In genomic region chr3:125660114-125660717, GRCm38 (mm10) we compare ENCODE assay signal across 11 mouse cellular contexts.
DNase-seq lines count a peak whose midpoint lies in the region; ATAC-seq and TF ChIP-seq lines count a peak whose summit lies in the region.
"Had no signal": no experiment of that assay in that cellular context is flagged by ENCODE, and none has a peak within 500 bp of the region (broad histone marks: within the 10 kb centered on the region; RNA-seq: fewer than 3 reads in every experiment).

No protein-coding gene starts in this region.

- H3K4me1 ChIP-seq in lung, postnatal 0 days (ENCODE audit: insufficient read depth, low read depth, low read length) = no peaks in the 10 kb centered on the region
- H3K4me1 ChIP-seq in forebrain, embryonic 14.5 days (ENCODE audit: control insufficient read depth, insufficient read depth, low read length) = no peaks in the 10 kb centered on the region
- peaks cover 3% of the 10 kb centered on the region; the same call in 1 of the 2 replicates for H3K4me1 ChIP-seq in limb, embryonic 13.5 days
- H3K4me1 ChIP-seq in neural tube, embryonic 15.5 days = no peaks in the 10 kb centered on the region
- H3K4me1 ChIP-seq: megakaryocyte, embryonic 14.5 days; stomach, embryonic 15.5 days had no signal

- TF ChIP-seq EP300 in lung, postnatal 0 days (IDR thresholded peaks at IDR 0.05) = no peak

- no peaks in the 10 kb centered on the region for H3K27me3 ChIP-seq in lung, postnatal 0 days (replicated peaks; ENCODE audit: insufficient read depth, low read length)
- no peaks in the 10 kb centered on the region for H3K27me3 ChIP-seq in forebrain, embryonic 14.5 days (replicated peaks; ENCODE audit: control insufficient read depth, insufficient read depth, low read length)
- no peaks in the 10 kb centered on the region for H3K27me3 ChIP-seq in limb, embryonic 13.5 days
- H3K27me3 ChIP-seq in neural tube, embryonic 15.5 days (replicated peaks) = no peaks in the 10 kb centered on the region
- H3K27me3 ChIP-seq: megakaryocyte, embryonic 14.5 days; stomach, embryonic 15.5 days had no signal

- DNase-seq in lung, postnatal 0 days (ENCODE audit: low spot score) = peak; percentile 12
- DNase-seq in lung, postnatal 4 days = no peak
- DNase-seq in forebrain, embryonic 14.5 days (ENCODE audit: low spot score) = peak; percentile 59
- DNase-seq in frontal cortex, adult 2 months (ENCODE audit: extremely low spot score in 1 of 2, low spot score in 1 of 2) = no peak
- DNase-seq: cerebellum, postnatal 14 days; heart, adult 18-20 months had no signal

- no peaks in the 10 kb centered on the region for H3K36me3 ChIP-seq in lung, postnatal 0 days (ENCODE audit: insufficient read depth, low read length)
- no peaks in the 10 kb centered on the region for H3K36me3 ChIP-seq in forebrain, embryonic 14.5 days (ENCODE audit: control insufficient read depth, insufficient read depth, low read length)
- H3K36me3 ChIP-seq in limb, embryonic 13.5 days = no peaks in the 10 kb centered on the region
- H3K36me3 ChIP-seq in neural tube, embryonic 15.5 days = no peaks in the 10 kb centered on the region
- H3K36me3 ChIP-seq: stomach, embryonic 15.5 days had no signal

- no peak for TF ChIP-seq CTCF in lung, postnatal 0 days (IDR thresholded peaks at IDR 0.05)

- H3K9ac ChIP-seq in lung, postnatal 0 days (replicated peaks; ENCODE audit: low read depth) = no peak overlapping the region
- H3K9ac ChIP-seq in forebrain, embryonic 14.5 days (ENCODE audit: low read length) = no peak overlapping the region
- H3K9ac ChIP-seq in limb, embryonic 13.5 days = no peak overlapping the region
- H3K9ac ChIP-seq in neural tube, embryonic 15.5 days (replicated peaks) = no peak overlapping the region
- H3K9ac ChIP-seq: stomach, embryonic 15.5 days had no signal

- H3K27ac ChIP-seq in lung, postnatal 0 days (ENCODE audit: low read length) = no peak overlapping the region
- H3K27ac ChIP-seq in forebrain, embryonic 14.5 days (ENCODE audit: low read depth, low read length) = no peak overlapping the region
- no peak overlapping the region for H3K27ac ChIP-seq in limb, embryonic 13.5 days
- no peak overlapping the region for H3K27ac ChIP-seq in neural tube, embryonic 15.5 days (replicated peaks)
- H3K27ac ChIP-seq: stomach, embryonic 15.5 days had no signal

- ATAC-seq in lung, postnatal 0 days = no peak
- ATAC-seq in forebrain, embryonic 14.5 days = peak; percentile 93
- ATAC-seq in limb, embryonic 13.5 days (ENCODE audit: low FRiP score, low read depth) = peak; percentile 79; the same call in 1 of the 2 replicates
- ATAC-seq in neural tube, embryonic 15.5 days (ENCODE audit: low FRiP score) = peak; percentile 63; the same call in 1 of the 2 replicates
- ATAC-seq in megakaryocyte, adult 5-6 weeks (ENCODE audit: poor library complexity, severe bottlenecking) = no peak

- 61% methylated on average over 3 of the region's 3 CpGs for WGBS in lung, postnatal 0 days
- 46% methylated on average over 3 of the region's 3 CpGs for WGBS in forebrain, embryonic 14.5 days
- WGBS in limb, embryonic 13.5 days = 67% methylated on average over 3 of the region's 3 CpGs
- WGBS in neural tube, embryonic 15.5 days = 57% methylated on average over 3 of the region's 3 CpGs

- H3K9me3 ChIP-seq in lung, postnatal 0 days (ENCODE audit: low read length) = no peaks in the 10 kb centered on the region
- no peaks in the 10 kb centered on the region for H3K9me3 ChIP-seq in forebrain, embryonic 14.5 days (replicated peaks; ENCODE audit: control insufficient read depth, low read length)
- H3K9me3 ChIP-seq in limb, embryonic 13.5 days = no peaks in the 10 kb centered on the region
- H3K9me3 ChIP-seq in neural tube, embryonic 15.5 days (replicated peaks) = no peaks in the 10 kb centered on the region
- H3K9me3 ChIP-seq: megakaryocyte, embryonic 14.5 days; stomach, embryonic 15.5 days had no signal

- H3K4me2 ChIP-seq in lung, postnatal 0 days (replicated peaks; ENCODE audit: low read depth, low read length) = no peak overlapping the region
- H3K4me2 ChIP-seq in forebrain, embryonic 14.5 days (ENCODE audit: low read length) = no peak overlapping the region
- no peak overlapping the region for H3K4me2 ChIP-seq in limb, embryonic 13.5 days (replicated peaks)
- H3K4me2 ChIP-seq in neural tube, embryonic 15.5 days = no peak overlapping the region
- H3K4me2 ChIP-seq: stomach, embryonic 15.5 days had no signal

- no peak overlapping the region for H3K4me3 ChIP-seq in lung, postnatal 0 days (ENCODE audit: low read depth, low read length)
- no peak overlapping the region for H3K4me3 ChIP-seq in forebrain, embryonic 14.5 days (ENCODE audit: low read depth, low read length)
- H3K4me3 ChIP-seq in limb, embryonic 13.5 days = no peak overlapping the region
- no peak overlapping the region for H3K4me3 ChIP-seq in neural tube, embryonic 15.5 days (replicated peaks)
- H3K4me3 ChIP-seq: megakaryocyte, embryonic 14.5 days; stomach, embryonic 15.5 days had no signal

Comparison
In these comparisons a context has a peak if more than half of its experiments do, and no peak if none do; other contexts are left out.
1. DNase-seq: peak in lung, postnatal 0 days (single experiment) and forebrain, embryonic 14.5 days (single experiment); none in lung, postnatal 4 days (0 of 2) and frontal cortex, adult 2 months (0 of 2).
2. ATAC-seq: peak in forebrain, embryonic 14.5 days (single experiment), limb, embryonic 13.5 days (single experiment) and neural tube, embryonic 15.5 days (single experiment); none in lung, postnatal 0 days (single experiment) and megakaryocyte, adult 5-6 weeks (single experiment).